Mouse (Mus musculus) thymus, postnatal 36 days (tissue): ENCODE data around the gene Selenof.

Experiments
- DNase-seq, 2 experiments: peaks; one replicate each; pipeline ENCODE4 v3.0.0; 2022; ENCODE audit warnings: mixed read lengths in 2 of 2

Selenof gene

GRCm38 (mm10) chr3:144644202-144644601 lies 74.1 kb downstream of the Selenof start:
- no peak for DNase-seq
